Mouse (Mus musculus): ENCODE data around the gene C4bp.

- TF ChIP-seq CTCF (IDR thresholded peaks at IDR 0.05) (no peak), POLR2A (IDR thresholded peaks at IDR 0.05; ENCODE audit: insufficient read depth, low read depth, low read length) (no peak), EP300 (IDR thresholded peaks at IDR 0.05; ENCODE audit: insufficient read depth, low read depth, low read length) (no peak)
These were observed 65.1 kb downstream of the C4bp start for GRCm38 (mm10) chr1:130596291-130596690.

All from heart, adult 2 months (tissue).